Mouse (Mus musculus) ES-Bruce4 (cell line): Measurements from ENCODE around the gene Renbp.

Experiments used
- CTCF ChIP-seq: IDR thresholded peaks from one replicate; pipeline ENCODE4 v1.8.1; 2011; ENCODE audit warnings: low read depth, low read length
- POLR2A ChIP-seq: IDR thresholded peaks from one replicate; pipeline ENCODE4 v1.8.1; 2011; ENCODE audit warnings: low read length; ENCODE audit not compliant: insufficient read depth

DNA sequence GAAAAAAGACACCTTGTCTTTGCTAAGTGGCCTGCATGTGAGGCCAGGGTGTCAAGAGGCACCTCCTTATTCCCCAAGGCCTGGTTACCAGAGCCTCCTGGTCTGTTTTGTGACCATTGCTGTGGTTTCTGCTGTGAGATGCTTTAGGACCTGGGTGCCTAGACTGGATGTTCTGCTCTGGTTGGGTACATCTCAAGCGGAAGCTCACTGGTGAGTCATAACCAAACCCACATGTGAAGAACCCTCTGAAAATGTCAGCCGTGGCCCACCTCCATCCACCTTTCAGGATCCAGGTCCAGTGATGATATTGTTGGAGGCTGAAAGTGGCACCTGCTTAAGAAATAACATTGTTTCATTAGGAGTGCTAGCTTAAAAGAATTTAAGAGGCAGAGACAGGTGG, 45.6 kb upstream of the Renbp start:
- TF ChIP-seq CTCF = no peak
- no peak for TF ChIP-seq POLR2A
